Mouse (Mus musculus) hindbrain, embryonic 14.5 days (tissue): ENCODE results near the gene Hspa2. TPM values are rescaled to one million over a fixed set of nuclear protein-coding genes. Genes with fewer than 3 reads are reported as not detected.

Experiments
- ATAC-seq: fragments of 200-750 bp; cut with Nextera tagmentation; 2 replicates; pipeline ENCODE4 v1.8.0; 2017; ENCODE audit warnings: moderate number of reproducible peaks, mild to moderate bottlenecking, moderate TSS enrichment, moderate library complexity; ENCODE audit not compliant: low FRiP score
- DNase-seq: peaks from one replicate; pipeline ENCODE4 v3.0.0-alpha.2; 2015; ENCODE audit warnings: low spot score
- H3K27ac ChIP-seq: fragments of 300-500 bp; sonication (generic); 2 replicates; pipeline ENCODE4 v1.5.1; 2014; ENCODE audit warnings: mild to moderate bottlenecking, moderate library complexity
- H3K27me3 ChIP-seq: fragments of 300-500 bp; sonication (generic); 2 replicates; pipeline ENCODE4 v1.6.1; 2014; ENCODE audit warnings: mild to moderate bottlenecking, low read length, mixed read lengths; ENCODE audit not compliant: control insufficient read depth, insufficient read depth
- H3K36me3 ChIP-seq: fragments of 300-500 bp; sonication (generic); replicated peaks from 2 replicates; pipeline ENCODE4 v1.6.1; 2014; ENCODE audit not compliant: control insufficient read depth, insufficient read depth
- H3K4me1 ChIP-seq: fragments of 300-500 bp; sonication (generic); replicated peaks from 2 replicates; pipeline ENCODE4 v1.6.1; 2014; ENCODE audit warnings: antibody characterized with exemption, low read length, mixed read lengths; ENCODE audit not compliant: control insufficient read depth, insufficient read depth
- H3K4me2 ChIP-seq: fragments of 300-500 bp; sonication (generic); replicated peaks from 2 replicates; pipeline ENCODE4 v1.6.1; 2014; ENCODE audit warnings: mild to moderate bottlenecking, moderate library complexity
- H3K4me3 ChIP-seq: fragments of 300-500 bp; sonication (generic); replicated peaks from 2 replicates; pipeline ENCODE4 v1.5.1; 2014; ENCODE audit warnings: mild to moderate bottlenecking, low read length
- H3K9ac ChIP-seq: fragments of 300-500 bp; sonication (generic); 2 replicates; pipeline ENCODE4 v1.6.1; 2014
- H3K9me3 ChIP-seq: fragments of 300-500 bp; sonication (generic); 2 replicates; pipeline ENCODE4 v1.6.1; 2016; ENCODE audit warnings: low read length; ENCODE audit not compliant: control insufficient read depth
- WGBS: fragments of 180-500 bp; shearing (Covaris S2); extraction: QIAGEN DNeasy Blood & Tissue Kit; methylation state at CpG from one replicate; pipeline ENCODE4 v1.1.7; 2014; 5-methylcytosine and 5-hydroxymethylcytosine counted together
- polyA plus RNA-seq: library from polyadenylated mRNA; unstranded; fragments of >200 nt; fragmentation: Nextera tagmentation; extraction: Ambion mirVana; gene quantifications from 2 replicates; pipeline ENCODE4 v1.2.1, GENCODE M21; 2014

Gene Hspa2
- polyA plus RNA-seq, 1 experiment from 2014 or later, result 6.4 TPM

DNA sequence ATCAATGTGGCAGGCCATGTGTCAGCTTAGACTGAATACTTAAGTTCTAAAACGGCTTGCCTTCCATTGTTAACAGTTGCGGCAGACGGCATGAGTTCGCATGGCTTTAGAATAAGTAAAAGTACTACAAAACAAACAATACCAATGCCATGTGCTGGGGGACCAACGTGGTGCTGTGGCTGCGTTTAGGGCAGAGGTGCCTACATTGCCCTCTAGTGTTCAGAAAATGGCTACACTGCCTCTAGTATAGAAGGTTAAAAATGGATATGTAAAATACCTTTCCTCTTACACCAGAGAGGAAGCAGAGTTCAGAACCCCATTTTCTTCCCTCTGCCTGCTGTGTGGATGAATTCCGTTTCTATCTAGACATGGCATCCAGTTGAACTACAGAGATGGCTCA, 27.3 kb upstream of the Hspa2 start:
- H3K4me1 ChIP-seq, result 0 out of 2 replicates have a peak, but pooled peaks cover 7% of the 10 kb centered on the region
- H3K9ac ChIP-seq, result no peak overlapping the region
- H3K36me3 ChIP-seq, result no peaks in the 10 kb centered on the region
- DNase-seq (no peak), ATAC-seq (no peak; the same call in 1 of the 2 replicates)
- H3K27ac ChIP-seq, result no peak overlapping the region
- 37% methylated on average over 7 of the region's 7 CpGs for WGBS
- no peak overlapping the region for H3K4me2 ChIP-seq
- H3K4me3 ChIP-seq, result no peak overlapping the region
- no peaks in the 10 kb centered on the region for H3K27me3 ChIP-seq
- no peaks in the 10 kb centered on the region for H3K9me3 ChIP-seq

DNA sequence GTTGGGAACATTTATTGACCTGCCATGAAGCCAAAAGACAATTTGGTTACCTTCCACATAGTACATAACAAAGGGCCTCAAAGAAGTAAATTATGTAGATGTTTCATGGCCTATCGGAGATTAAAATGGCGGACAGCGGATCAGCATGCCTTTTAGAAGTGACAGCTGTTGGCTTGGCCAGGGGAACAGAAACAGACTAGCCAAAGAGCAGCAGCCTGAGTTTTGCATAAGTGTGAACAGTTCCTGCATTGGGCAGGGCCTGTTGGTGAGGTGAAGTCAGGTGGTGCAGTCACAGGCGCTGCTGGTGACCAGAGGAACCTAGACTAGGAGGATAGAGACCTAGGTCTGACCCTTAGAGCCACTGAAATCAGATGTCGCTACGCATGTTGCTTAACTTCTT, 26.9 kb upstream of the Hspa2 start:
- no peak for ATAC-seq
- 91% methylated on average over 6 of the region's 6 CpGs for WGBS

DNA sequence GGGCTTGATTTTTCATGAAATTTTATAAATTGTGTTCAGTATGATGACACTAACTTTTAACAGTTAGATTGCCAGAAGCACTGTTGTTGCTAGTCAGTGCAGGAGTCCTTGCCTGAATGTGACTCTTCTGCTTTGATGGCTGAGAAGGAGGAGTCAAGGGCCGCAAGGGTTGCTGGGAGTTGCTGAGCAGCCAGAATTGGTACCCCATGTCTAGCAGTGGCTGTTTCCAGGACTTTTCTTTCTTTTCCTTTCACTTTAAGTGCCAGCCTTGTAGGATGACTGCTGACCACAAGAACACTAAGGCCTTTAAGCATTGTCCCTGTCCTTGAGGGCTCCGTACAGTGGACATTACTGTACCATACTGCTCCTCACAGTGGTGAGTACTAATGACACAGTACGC, 26.2 kb upstream of the Hspa2 start:
- no peak overlapping the region for H3K4me3 ChIP-seq
- H3K4me2 ChIP-seq, result no peak overlapping the region
- no peaks in the 10 kb centered on the region for H3K4me1 ChIP-seq
- H3K27me3 ChIP-seq, result no peaks in the 10 kb centered on the region
- DNase-seq (no peak), ATAC-seq (no peak)
- no peak overlapping the region for H3K9ac ChIP-seq
- H3K36me3 ChIP-seq, result no peaks in the 10 kb centered on the region
- no peak overlapping the region for H3K27ac ChIP-seq
- no peaks in the 10 kb centered on the region for H3K9me3 ChIP-seq
- 93% methylated on average over 3 of the region's 3 CpGs for WGBS

More for the DNA sequence above, 26.9 kb upstream of the Hspa2 start:
- no peaks in the 10 kb centered on the region for H3K36me3 ChIP-seq
- H3K4me3 ChIP-seq, result no peak overlapping the region
- no peak overlapping the region for H3K4me2 ChIP-seq
- H3K27me3 ChIP-seq, result no peaks in the 10 kb centered on the region
- H3K4me1 ChIP-seq, result 0 out of 2 replicates have a peak, but pooled peaks cover 3% of the 10 kb centered on the region
- H3K27ac ChIP-seq, result no peak overlapping the region
- no peaks in the 10 kb centered on the region for H3K9me3 ChIP-seq
- no peak overlapping the region for H3K9ac ChIP-seq
- no peak for DNase-seq

DNA sequence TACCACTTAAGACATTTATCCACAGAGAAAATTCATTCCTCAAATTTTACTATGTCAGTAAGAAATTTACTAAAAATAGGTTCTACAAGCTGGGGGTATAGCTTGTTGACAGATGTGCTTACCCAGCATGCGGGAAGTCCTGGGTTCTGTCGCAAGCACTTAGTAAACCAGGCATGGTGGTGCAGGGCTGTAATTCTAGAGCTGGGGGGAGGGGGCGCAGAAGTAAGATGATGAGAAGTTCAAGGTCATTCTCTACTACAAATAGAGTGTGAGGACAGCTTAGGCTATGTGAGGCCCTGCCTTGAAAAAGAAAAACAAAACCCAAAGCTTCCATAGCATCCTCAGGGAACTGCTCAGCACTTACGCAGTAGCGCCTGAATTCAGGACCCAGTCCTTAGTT, 25.4 kb upstream of the Hspa2 start:
- H3K4me2 ChIP-seq, result no peak overlapping the region
- no peak for DNase-seq
- no peaks in the 10 kb centered on the region for H3K4me1 ChIP-seq
- no peaks in the 10 kb centered on the region for H3K9me3 ChIP-seq
- H3K36me3 ChIP-seq, result no peaks in the 10 kb centered on the region
- H3K27ac ChIP-seq, result no peak overlapping the region
- H3K9ac ChIP-seq, result no peak overlapping the region
- 91% methylated on average over 5 of the region's 5 CpGs for WGBS
- no peaks in the 10 kb centered on the region for H3K27me3 ChIP-seq
- no peak overlapping the region for H3K4me3 ChIP-seq
- no peak for ATAC-seq

DNA sequence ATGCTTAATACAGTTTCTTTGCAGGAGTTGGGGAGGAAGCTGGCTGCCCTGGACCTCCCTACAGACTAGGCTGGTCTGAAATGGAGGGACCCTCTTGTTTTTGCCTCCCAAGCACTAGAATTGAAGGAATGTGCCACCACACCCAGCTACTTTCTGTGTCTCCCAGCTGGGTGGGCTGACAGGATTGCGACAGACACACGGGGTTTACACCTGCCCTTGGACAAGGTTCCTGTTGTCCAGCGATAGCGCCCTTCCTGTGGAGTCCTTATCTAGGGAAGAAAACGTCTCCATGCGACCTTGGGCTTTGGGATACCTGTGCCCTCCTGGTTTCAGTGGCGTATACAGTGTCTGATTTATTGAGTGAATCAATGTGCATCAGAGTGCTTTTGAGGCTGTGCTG, 23.8 kb upstream of the Hspa2 start:
- Histone ChIP-seq H3K9me3 (no peaks in the 10 kb centered on the region), H3K9ac (no peak overlapping the region), H3K36me3 (peaks cover 2% of the 10 kb centered on the region; the same call in 1 of the 2 replicates), H3K4me3 (no peak overlapping the region), H3K4me2 (no peak overlapping the region), H3K27me3 (no peaks in the 10 kb centered on the region), H3K4me1 (no peaks in the 10 kb centered on the region), H3K27ac (no peak overlapping the region)
- DNase-seq (no peak), ATAC-seq (no peak)
- 92% methylated on average over 7 of the region's 7 CpGs for WGBS

DNA sequence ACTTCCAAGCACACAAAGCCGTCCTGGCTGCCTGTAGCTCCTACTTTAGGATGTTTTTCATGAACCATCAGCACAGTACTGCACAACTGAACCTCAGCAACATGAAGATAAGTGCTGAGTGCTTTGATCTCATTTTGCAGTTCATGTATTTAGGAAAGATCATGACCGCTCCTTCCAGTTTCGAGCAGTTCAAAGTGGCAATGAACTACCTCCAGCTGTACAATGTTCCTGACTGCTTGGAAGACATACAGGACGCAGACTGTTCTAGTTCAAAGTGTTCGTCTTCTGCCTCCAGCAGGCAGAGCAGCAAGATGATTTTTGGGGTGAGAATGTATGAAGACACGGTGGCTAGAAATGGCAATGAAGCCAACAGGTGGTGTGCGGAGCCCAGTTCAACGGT, 18.6 kb upstream of the Hspa2 start:
- Histone ChIP-seq H3K4me2 (no peak overlapping the region), H3K36me3 (peaks cover 22% of the 10 kb centered on the region), H3K27me3 (no peaks in the 10 kb centered on the region), H3K27ac (no peak overlapping the region), H3K9ac (no peak overlapping the region), H3K4me3 (no peak overlapping the region), H3K9me3 (no peaks in the 10 kb centered on the region), H3K4me1 (no peaks in the 10 kb centered on the region)
- WGBS, result 96% methylated on average over 8 of the region's 8 CpGs
- ATAC-seq (no peak), DNase-seq (no peak)

DNA sequence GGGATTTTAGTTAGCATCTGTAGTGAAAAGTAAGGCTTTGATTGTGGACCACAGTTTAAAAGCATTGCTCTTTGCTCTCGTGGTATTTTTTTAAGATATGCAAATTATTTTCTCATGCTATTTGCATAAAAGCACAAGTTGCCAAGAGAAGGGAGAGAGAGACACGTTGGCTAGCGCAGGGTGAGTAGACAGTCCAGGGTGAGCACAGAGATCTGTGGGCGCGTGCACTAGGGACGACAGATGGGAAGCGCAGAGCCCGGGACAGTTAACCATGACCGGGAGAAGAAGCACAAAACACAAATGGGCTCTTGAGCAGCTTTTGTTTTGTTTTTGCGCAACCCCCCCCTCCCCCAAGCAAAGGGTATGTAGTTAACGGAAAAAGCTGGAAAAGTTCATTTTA, 15.2 kb upstream of the Hspa2 start:
- no peaks in the 10 kb centered on the region for H3K9me3 ChIP-seq
- H3K9ac ChIP-seq, result no peak overlapping the region
- no peaks in the 10 kb centered on the region for H3K4me1 ChIP-seq
- H3K27me3 ChIP-seq, result no peaks in the 10 kb centered on the region
- no peak overlapping the region for H3K4me3 ChIP-seq
- no peak overlapping the region for H3K27ac ChIP-seq
- DNase-seq (no peak), ATAC-seq (no peak)
- H3K36me3 ChIP-seq, result peaks cover 22% of the 10 kb centered on the region
- 48% methylated on average over 11 of the region's 11 CpGs for WGBS
- no peak overlapping the region for H3K4me2 ChIP-seq

DNA sequence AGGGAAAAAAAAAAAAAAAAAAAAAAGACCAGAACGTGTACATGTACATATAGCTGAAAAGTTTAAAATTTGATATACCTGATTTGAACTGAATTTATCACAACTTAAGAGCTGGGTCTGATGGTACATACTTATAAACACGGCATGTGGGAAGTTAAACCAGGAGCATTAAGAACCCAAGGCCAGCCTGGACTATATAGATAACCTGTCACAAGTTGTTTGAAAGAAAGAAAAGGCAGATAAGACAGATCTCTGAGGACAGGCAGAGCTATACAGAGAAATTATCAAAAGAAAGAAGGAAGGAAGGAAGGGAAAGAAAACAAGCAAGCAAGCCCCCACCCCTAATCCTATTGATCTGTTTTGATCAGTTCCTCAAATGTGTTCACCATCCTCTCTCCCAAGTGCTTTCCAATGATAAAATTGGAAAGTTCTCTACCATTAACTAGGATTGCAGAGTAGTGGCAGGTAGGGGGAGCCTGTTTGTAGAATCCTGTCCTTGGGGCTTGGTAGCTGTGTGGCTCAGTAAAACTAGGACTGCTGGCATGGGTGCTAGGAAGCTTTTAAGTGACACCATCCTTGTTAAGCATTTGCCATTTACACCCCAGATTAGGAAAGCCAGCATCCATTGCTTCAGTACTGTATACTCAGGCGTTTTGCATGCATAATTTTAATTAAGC, 12.2 kb upstream of the Hspa2 start:
- DNase-seq, result no peak
- no peaks in the 10 kb centered on the region for H3K27me3 ChIP-seq
- ATAC-seq, result no peak
- H3K36me3 ChIP-seq, result peaks cover 6% of the 10 kb centered on the region
- no peak overlapping the region for H3K9ac ChIP-seq
- 78% methylated on average over 3 of the region's 3 CpGs for WGBS
- no peaks in the 10 kb centered on the region for H3K9me3 ChIP-seq
- no peak overlapping the region for H3K27ac ChIP-seq
- no peak overlapping the region for H3K4me2 ChIP-seq
- no peaks in the 10 kb centered on the region for H3K4me1 ChIP-seq
- H3K4me3 ChIP-seq, result no peak overlapping the region

DNA sequence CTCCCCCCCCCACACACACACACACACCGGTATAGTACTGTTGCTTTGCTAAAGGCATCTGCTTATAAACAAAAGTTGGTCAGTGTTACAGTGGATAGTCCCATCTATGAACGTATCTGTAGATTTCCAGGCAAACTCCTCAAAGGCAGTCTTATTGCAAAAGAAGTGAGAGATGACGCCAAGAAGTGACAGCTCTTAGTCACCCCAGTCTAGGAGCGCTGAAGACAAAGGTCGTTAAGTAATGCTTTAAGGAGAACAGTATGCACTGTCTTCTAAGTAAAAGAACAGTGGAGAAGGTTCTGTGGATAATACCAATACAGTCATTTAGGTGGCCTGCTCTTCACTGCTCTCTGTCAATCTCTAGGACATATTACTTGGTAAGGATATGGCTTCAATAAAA, 11.0 kb upstream of the Hspa2 start:
- Histone ChIP-seq H3K4me2 (no peak overlapping the region), H3K36me3 (no peaks in the 10 kb centered on the region)
- 84% methylated on average over 5 of the region's 5 CpGs for WGBS

DNA sequence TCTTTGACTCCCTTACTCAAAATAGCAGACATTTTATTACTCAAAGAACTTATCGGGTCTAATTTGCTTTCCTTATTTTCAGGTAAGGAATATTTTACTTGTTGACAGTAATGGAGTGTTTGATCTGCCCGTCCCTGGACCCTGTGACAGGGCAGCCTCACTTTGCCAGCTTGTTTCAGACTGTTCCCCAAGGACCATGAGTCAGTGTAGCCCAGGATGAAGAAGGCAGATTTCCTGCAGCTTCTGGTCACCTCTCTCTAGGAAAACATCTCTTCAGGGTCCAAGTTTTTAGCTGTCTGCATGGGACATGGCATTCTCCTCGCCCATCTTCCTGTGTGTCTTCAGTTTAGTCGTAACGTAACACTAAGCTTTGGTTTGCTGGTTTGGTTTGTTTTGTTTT, 6.7 kb upstream of the Hspa2 start:
- Histone ChIP-seq H3K9me3 (no peaks in the 10 kb centered on the region), H3K27ac (no peak overlapping the region), H3K9ac (no peak overlapping the region), H3K36me3 (no peaks in the 10 kb centered on the region), H3K4me2 (no peak overlapping the region), H3K27me3 (peaks cover 9% of the 10 kb centered on the region), H3K4me3 (no peak overlapping the region), H3K4me1 (no peaks in the 10 kb centered on the region)
- no peak for ATAC-seq
- WGBS, result 91% methylated on average over 5 of the region's 5 CpGs
- no peak for DNase-seq

More for the DNA sequence above, 11.0 kb upstream of the Hspa2 start:
- Histone ChIP-seq H3K9ac (no peak overlapping the region), H3K27me3 (no peaks in the 10 kb centered on the region), H3K9me3 (no peaks in the 10 kb centered on the region), H3K27ac (no peak overlapping the region), H3K4me3 (no peak overlapping the region), H3K4me1 (no peaks in the 10 kb centered on the region)
- ATAC-seq (no peak), DNase-seq (no peak)
